Mouse (Mus musculus) ES-E14 (cell line): ENCODE results near the gene Akap2.

Experiments
- CHD2 ChIP-seq: IDR thresholded peaks from 2 replicates; pipeline ENCODE4 v1.6.1; 2014; ENCODE audit warnings: mild to moderate bottlenecking, low read depth, low read length, inconsistent platforms
- HCFC1 ChIP-seq: IDR thresholded peaks from 2 replicates; pipeline ENCODE4 v1.6.1; 2012; ENCODE audit warnings: low read length, inconsistent platforms, borderline replicate concordance; ENCODE audit not compliant: insufficient read depth
- ZC3H11A ChIP-seq: IDR thresholded peaks from 2 replicates; pipeline ENCODE4 v1.6.1; 2012; ENCODE audit warnings: low read depth, mild to moderate bottlenecking, inconsistent platforms, low read length, borderline replicate concordance

DNA sequence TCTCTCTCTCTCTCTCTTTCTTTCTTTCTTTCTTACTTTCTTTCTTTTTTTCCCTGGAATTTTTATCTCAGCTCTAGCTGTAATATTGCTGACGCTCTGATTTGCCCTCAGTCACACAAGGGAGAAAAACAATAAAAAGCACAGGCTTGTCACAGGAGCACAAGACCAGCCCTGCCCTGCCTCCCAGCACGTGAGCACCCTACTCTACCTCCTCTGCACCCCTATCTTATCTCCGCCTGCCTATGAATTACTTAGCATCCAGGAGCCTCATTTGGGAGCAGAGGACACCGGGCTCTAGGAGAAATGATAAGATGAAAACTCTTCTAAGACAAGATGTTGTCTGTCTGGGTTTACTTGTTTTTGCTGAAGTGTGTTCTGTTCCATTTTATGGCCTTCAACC, 57.1 kb downstream of the Akap2 start:
- TF ChIP-seq HCFC1 (no peak), ZC3H11A (no peak), CHD2 (no peak)
